Mouse (Mus musculus): ENCODE data around the gene Eif4g2. TPM values are rescaled to one million over a fixed set of nuclear protein-coding genes. Genes with fewer than 3 reads are reported as not detected.
A peak's percentile ranks its signal among the peaks of the same experiment; 100 is the strongest.

The Eif4g2 gene
- polyA plus RNA-seq, 1 experiment from 2014 or later = 616 TPM

DNA sequence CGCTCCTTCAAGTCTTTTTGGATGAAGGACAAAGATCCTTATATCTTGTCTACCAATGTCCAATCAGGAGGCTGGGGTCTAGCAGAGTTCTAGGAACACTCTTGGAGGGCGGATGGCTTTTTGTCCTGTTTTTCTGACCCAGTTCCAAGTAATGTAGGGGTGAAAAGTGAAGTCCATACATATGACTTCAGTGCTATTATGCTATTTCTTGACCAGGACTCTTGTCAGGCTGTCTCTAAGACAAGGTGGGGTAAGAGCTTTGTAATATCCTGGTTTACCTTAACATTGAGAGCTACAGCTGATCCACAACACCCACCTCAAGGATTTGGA, 12.7 kb downstream of the Eif4g2 start:
- ChIA-PET POLR2A (interaction anchor here (1.5 kb wide), 1 partner anchor 11 kb away, joined by 5 read pairs; no protein-coding TSS in a partner anchor), CTCF (no interaction called here)
- no peak for TF ChIP-seq CTCF (IDR thresholded peaks at IDR 0.05)
- H3K27me3 ChIP-seq = no peaks in the 10 kb centered on the region
- in situ Hi-C loops (cut with MboI; ENCODE audit: low pct_unique_long_range_greater_than_20kb) = no loop called here
- ATAC-seq = no peak
- no peak for DNase-seq (ENCODE audit: low read depth, low spot score)

DNA sequence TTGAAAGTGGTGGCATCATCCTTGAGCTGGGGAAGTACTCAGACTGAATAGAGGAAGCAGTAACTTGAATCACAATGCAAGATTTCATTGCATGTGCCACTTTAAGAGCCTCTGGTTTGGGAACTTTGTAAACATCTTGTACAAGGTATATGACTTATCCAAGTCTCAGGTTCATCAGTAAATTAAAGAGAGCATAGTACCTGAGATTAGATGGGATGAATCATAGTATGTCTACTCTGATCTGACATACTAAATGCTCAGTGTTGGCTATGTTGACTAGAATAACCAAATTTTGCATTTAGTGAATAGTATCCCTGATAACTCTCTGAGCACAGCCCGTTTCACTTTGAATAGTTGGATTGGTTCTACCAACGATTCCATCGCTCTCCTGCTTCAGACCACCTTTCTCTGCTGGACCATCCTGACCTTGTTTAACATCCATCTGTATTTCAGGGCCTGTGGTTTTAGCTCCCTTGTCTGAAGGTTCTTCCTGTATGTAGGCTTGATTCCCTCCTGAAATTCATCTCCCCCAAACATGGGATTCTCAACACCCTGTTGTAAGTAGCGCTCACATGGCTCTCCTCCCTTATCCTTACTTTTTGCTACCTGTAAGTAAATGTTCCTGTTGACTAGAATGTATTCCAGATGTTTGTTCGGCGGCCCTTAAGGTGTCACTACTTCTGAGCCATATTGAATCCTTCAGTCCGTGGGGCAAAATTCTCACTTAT, 13.2 kb downstream of the Eif4g2 start:
- in situ Hi-C loops (cut with MboI; ENCODE audit: low pct_unique_long_range_greater_than_20kb) = no loop called here
- no peaks in the 10 kb centered on the region for H3K27me3 ChIP-seq
- DNase-seq (ENCODE audit: low read depth, low spot score) = no peak
- ChIA-PET POLR2A (interaction anchor here (0.7 to 1.5 kb wide), 4 partner anchors 12 to 1209 kb away, joined by 3 to 5 read pairs (median 4); no protein-coding TSS in a partner anchor), CTCF (no interaction called here)
- TF ChIP-seq CTCF (IDR thresholded peaks at IDR 0.05) = no peak
- ATAC-seq = no peak

DNA sequence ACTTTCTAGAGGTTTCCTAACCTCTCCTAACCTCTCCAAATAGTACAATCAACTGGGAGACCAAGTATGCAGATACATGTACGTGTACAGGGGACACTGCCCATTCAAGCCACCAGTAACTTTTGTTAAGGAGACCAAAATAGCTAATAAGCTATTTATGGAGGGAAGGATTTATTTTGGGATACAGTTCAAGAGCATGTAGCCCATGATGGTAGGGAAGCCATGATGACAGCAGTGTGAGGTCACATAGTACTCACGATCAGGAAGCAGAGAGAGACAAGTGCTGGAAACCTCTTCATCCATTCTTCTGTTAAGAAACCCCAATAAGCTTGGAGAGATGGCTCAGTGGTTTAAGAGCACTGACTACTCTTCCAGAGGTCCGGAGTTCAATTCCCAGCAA, 14.6 kb downstream of the Eif4g2 start:
- ATAC-seq (no peak), DNase-seq (ENCODE audit: low read depth, low spot score) (no peak)
- in situ Hi-C loops (cut with MboI; ENCODE audit: low pct_unique_long_range_greater_than_20kb) = no loop called here
- no peaks in the 10 kb centered on the region for H3K27me3 ChIP-seq
- no peak for TF ChIP-seq CTCF (IDR thresholded peaks at IDR 0.05)
- POLR2A ChIA-PET = no interaction called here
- CTCF ChIA-PET = no interaction called here

DNA sequence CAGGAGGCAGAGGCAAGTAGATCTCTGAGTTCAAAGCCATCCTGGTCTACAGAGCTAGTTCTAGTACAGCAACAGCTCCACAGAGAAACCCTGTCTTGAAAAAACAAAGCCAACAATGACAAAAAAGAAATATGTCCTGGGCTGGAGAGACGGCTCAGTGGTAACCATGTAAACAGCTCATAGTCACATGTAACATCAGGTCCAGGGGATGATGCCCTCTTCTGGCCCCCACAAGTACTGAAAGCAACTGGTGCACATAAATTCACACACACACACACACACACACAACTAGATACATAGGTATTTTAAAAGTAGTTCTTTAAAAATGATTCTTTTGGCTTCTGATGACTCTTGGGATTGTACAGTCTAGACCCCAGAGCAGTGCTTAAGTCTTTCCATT, 19.9 kb downstream of the Eif4g2 start:
- POLR2A ChIA-PET = interaction anchor here (0.6 kb wide), 1 partner anchor 34 kb away, joined by 5 read pairs; no protein-coding TSS in a partner anchor
- DNase-seq (ENCODE audit: low read depth, low spot score) (no peak), ATAC-seq (no peak)
- H3K27me3 ChIP-seq = no peaks in the 10 kb centered on the region
- CTCF ChIA-PET = no interaction called here
- TF ChIP-seq CTCF (IDR thresholded peaks at IDR 0.05) = no peak
- in situ Hi-C loops (cut with MboI; ENCODE audit: low pct_unique_long_range_greater_than_20kb) = no loop called here

DNA sequence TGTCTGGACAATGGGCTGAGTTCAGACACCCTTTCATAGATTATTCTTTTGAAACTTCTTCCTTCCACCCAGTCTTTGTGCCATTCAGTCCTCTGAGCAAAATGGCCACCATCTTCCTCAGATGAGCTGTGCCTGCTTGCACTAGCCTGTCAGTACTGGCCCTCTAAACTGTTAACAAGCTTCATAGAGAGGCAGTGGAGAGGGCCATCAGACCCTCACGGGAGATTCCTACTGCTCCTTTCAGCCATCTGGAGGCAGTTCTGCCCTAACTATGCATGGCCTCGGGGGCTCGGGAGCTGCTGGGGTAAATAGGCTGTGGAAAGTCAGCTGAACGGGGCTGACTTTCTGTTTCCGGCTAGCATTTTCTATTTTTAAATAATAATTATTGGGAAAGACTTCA, 23.3 kb downstream of the Eif4g2 start:
- ChIA-PET CTCF (no interaction called here), POLR2A (interaction anchor here (1.1 kb wide), 1 partner anchor 23 kb away, joined by 4 read pairs; the partner anchor contains the start of gene Eif4g2)
- no peak for TF ChIP-seq CTCF (IDR thresholded peaks at IDR 0.05)
- in situ Hi-C loops (cut with MboI; ENCODE audit: low pct_unique_long_range_greater_than_20kb) = no loop called here
- no peak for DNase-seq (ENCODE audit: low read depth, low spot score)
- no peak for ATAC-seq
- H3K27me3 ChIP-seq = no peaks in the 10 kb centered on the region

DNA sequence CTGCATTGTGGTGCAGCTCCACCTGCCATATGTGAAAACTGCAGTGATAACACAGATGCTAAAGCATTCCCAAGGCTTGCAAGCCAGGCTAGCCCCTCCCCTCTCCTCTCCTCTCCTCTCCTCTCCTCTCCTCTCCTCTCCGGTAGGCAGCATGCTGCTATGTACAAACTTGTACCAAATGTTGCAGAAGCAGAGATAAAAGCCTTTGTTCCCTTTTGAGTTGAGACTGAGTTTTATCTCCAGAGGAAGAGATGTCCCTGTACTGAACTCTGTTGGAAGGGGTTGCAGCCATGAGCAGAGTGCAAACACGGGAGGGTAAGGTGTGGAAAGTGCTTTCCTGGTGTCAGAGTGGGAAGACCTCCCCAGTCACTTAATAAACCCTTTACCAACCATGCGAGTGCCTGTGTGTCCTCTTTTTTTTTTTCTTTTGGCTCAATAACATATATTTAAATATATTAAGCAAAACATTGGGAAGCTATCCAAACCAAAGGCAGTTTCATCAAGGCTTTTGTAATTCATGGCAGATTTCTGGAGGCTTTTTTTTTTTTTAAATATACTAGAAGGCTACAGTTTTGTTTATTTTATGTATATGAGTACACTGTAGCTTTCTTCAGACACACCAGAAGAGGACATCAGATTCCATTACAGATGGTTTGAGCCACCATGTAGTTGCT, 26.7 kb downstream of the Eif4g2 start:
- POLR2A ChIA-PET = interaction anchor here (0.6 kb wide), 3 partner anchors 13 to 79 kb away, joined by 3 to 4 read pairs (median 4); no protein-coding TSS in a partner anchor
- in situ Hi-C loops (cut with MboI; ENCODE audit: low pct_unique_long_range_greater_than_20kb) = no loop called here
- no peak for TF ChIP-seq CTCF (IDR thresholded peaks at IDR 0.05)
- ATAC-seq (no peak), DNase-seq (ENCODE audit: low read depth, low spot score) (no peak)
- CTCF ChIA-PET = no interaction called here
- no peaks in the 10 kb centered on the region for H3K27me3 ChIP-seq

DNA sequence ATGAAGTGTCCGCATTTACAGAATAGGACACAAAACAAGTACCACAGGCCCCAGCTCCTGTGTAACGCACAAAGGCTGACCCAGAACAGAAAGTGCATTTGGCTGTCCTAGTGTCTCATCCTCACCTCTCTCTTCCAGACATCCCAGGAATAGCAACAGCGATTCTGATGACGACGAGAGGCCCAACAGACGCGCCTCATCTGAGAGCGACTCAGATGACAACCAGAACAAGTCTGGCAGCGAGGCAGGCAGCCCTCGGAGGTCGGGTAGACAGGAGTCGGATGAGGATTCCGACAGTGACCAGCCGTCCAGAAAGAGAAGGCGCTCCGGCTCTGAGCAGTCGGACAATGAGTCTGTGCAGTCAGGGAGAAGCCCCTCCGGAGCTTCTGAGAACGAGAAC, 27.6 kb downstream of the Eif4g2 start:
- ATAC-seq (no peak), DNase-seq (ENCODE audit: low read depth, low spot score) (no peak)
- TF ChIP-seq CTCF (IDR thresholded peaks at IDR 0.05) = no peak
- no peaks in the 10 kb centered on the region for H3K27me3 ChIP-seq
- in situ Hi-C loops (cut with MboI; ENCODE audit: low pct_unique_long_range_greater_than_20kb) = no loop called here
- CTCF ChIA-PET = no interaction called here
- POLR2A ChIA-PET = no interaction called here

DNA sequence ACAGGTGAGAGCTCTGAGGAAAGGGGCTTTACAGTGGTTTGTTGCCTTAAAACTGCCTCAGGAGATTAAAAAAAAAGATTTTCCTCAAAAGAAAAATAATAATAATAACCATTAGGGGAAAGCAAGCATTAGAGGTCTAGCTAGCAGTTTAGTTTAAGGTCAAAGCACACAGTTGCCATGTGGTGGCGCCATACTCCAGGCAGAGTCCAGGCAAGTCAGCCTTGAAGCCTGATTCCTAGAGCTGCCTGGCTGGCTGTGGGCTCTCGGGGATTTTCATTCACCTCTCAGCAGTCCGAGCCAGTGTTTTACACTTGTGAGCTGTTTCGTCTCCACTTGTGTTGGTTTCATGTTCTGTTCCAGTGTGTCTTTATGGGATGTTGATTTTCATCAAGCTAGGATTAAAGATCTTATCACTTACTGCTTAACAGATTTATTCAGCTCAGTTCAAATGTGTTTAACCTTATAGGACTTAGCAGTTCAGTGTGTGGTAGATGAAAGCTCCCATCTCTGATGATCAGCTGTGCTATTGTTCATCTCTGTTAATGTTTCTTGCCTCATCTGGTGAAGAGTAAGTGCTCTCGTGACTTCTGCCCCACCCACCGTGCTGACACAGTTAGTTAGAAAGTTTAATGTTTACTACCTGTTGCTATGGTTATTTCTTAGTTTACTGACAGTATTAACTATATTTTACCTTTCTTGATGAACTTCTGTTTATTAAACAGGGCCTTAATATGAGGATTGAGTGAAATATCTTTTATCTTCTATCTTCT, 33.0 kb downstream of the Eif4g2 start:
- ChIA-PET CTCF (interaction anchor here (0.7 to 2.2 kb wide), 13 partner anchors 11 to 919 kb away, joined by 3 to 11 read pairs (median 3); partner anchors contain the start of gene Ctr9), POLR2A (interaction anchor here (0.7 kb wide), 1 partner anchor 46 kb away, joined by 3 read pairs; no protein-coding TSS in a partner anchor)
- DNase-seq (ENCODE audit: low read depth, low spot score) = no peak
- H3K27me3 ChIP-seq = no peaks in the 10 kb centered on the region
- peak; percentile 80 for TF ChIP-seq CTCF (IDR thresholded peaks at IDR 0.05)
- in situ Hi-C loops (cut with MboI; ENCODE audit: low pct_unique_long_range_greater_than_20kb) = loop anchor here (5.0 kb wide), 1 partner anchor 187 kb away; no protein-coding TSS in a partner anchor
- ATAC-seq = no peak

DNA sequence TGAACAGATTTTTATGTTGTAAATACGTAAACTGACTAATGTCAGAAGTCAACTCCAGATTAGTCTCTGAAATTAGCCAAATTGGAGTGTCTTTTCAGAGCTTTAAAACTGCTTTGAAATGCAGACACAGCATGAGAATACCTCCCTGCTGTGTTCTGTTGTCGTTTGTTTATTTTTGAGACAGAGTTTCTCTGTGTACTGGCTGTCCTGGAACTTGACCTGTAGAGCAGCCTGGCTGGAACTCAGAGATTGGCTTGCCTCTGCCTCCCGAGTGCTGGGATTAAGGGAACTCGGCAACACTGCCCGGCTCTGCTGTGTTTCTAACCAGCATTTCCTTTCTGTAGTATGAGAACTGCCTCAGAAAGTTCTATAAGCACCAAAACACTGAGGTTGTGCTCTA, 33.9 kb downstream of the Eif4g2 start:
- ChIA-PET POLR2A (interaction anchor here (0.7 kb wide), 1 partner anchor 47 kb away, joined by 3 read pairs; no protein-coding TSS in a partner anchor), CTCF (interaction anchor here (0.8 to 2.2 kb wide), 13 partner anchors 10 to 920 kb away, joined by 3 to 11 read pairs (median 5); partner anchors contain the start of gene Ctr9)
- DNase-seq (ENCODE audit: low read depth, low spot score) (no peak), ATAC-seq (no peak)
- in situ Hi-C loops (cut with MboI; ENCODE audit: low pct_unique_long_range_greater_than_20kb) = no loop called here
- H3K27me3 ChIP-seq = no peaks in the 10 kb centered on the region
- no peak for TF ChIP-seq CTCF (IDR thresholded peaks at IDR 0.05)

DNA sequence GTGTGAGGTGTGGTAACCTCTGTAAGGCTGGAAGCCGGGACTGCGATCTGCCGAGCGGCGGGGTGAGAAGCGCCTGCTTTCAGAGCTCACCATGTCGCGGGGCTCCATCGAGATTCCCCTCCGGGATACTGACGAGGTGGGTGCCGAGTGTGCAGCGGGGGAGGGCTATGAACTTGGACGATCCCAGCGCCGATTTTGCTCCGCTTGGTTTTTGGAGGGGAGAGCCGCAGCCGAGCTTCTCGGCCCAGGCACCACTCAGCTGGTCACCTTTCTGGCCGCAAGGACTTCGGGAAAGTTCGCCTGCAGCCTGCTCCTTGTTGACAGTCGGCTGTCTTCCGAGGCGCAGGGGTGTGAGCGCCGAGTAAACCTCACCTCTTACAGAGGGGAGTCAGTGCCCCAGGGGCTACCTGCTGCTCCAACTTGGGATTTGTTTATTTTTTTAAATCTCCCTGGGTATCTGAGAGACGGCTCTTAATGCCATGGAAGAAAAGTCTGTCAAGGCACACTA, 53.7 kb downstream of the Eif4g2 start:
- POLR2A ChIA-PET = interaction anchor here (1.0 kb wide), 1 partner anchor 94 kb away, joined by 3 read pairs; no protein-coding TSS in a partner anchor

More for the DNA sequence above, 53.7 kb downstream of the Eif4g2 start:
- CTCF ChIA-PET = interaction anchor here (0.9 to 1.7 kb wide), 3 partner anchors 20 to 522 kb away, joined by 3 to 6 read pairs (median 3); no protein-coding TSS in a partner anchor
- ATAC-seq (no peak), DNase-seq (ENCODE audit: low read depth, low spot score) (no peak)
- H3K27me3 ChIP-seq = no peaks in the 10 kb centered on the region
- TF ChIP-seq CTCF (IDR thresholded peaks at IDR 0.05) = no peak
- in situ Hi-C loops (cut with MboI; ENCODE audit: low pct_unique_long_range_greater_than_20kb) = no loop called here
